Comparison of ENCODE assay signal across 8 mouse cellular contexts in genomic region chr19:60791164-60791563, GRCm38 (mm10). TPM values are rescaled to one million over a fixed set of nuclear protein-coding genes. Genes with fewer than 3 reads are reported as not detected.
DNase-seq lines count a peak whose midpoint lies in the region; ATAC-seq and TF ChIP-seq lines count a peak whose summit lies in the region.

No protein-coding gene starts in this region.

- peak overlapping the region; percentile 99 for H3K9ac ChIP-seq in limb, embryonic 12.5 days (replicated peaks)
- peak overlapping the region; percentile 99 for H3K9ac ChIP-seq in stomach, embryonic 14.5 days (replicated peaks; ENCODE audit: low read depth, low read length)

- no peak for TF ChIP-seq POLR2A in spleen, adult 2 months (IDR thresholded peaks at IDR 0.05; ENCODE audit: low read depth, low read length)

- no peaks in the 10 kb centered on the region for H3K9me3 ChIP-seq in limb, embryonic 12.5 days
- H3K9me3 ChIP-seq in stomach, embryonic 14.5 days (ENCODE audit: control insufficient read depth, low read depth, low read length), result no peaks in the 10 kb centered on the region

- peak overlapping the region; percentile 71 for H3K4me2 ChIP-seq in limb, embryonic 12.5 days
- H3K4me2 ChIP-seq in stomach, embryonic 14.5 days (replicated peaks; ENCODE audit: low read depth, low read length), result peak overlapping the region; percentile 82

- no peaks in the 10 kb centered on the region for H3K36me3 ChIP-seq in spleen, adult 2 months (ENCODE audit: control insufficient read depth, insufficient read depth, low read length)
- H3K36me3 ChIP-seq in limb, embryonic 12.5 days, result no peaks in the 10 kb centered on the region
- H3K36me3 ChIP-seq in stomach, embryonic 14.5 days (ENCODE audit: control insufficient read depth, insufficient read depth, low read length), result no peaks in the 10 kb centered on the region

- H3K4me1 ChIP-seq in spleen, adult 2 months (ENCODE audit: control insufficient read depth, insufficient read depth, insufficient read length), result peaks cover 5% of the 10 kb centered on the region; the same call in 1 of the 2 replicates
- H3K4me1 ChIP-seq in limb, embryonic 12.5 days (replicated peaks), result peaks cover 16% of the 10 kb centered on the region
- peaks cover 6% of the 10 kb centered on the region for H3K4me1 ChIP-seq in stomach, embryonic 14.5 days (ENCODE audit: control insufficient read depth, insufficient read depth, low read length)

- no peak; the same call in 1 of the 2 replicates for ATAC-seq in limb, embryonic 12.5 days (ENCODE audit: insufficient number of reproducible peaks, insufficient read depth, low FRiP score, low TSS enrichment, low read depth)
- ATAC-seq in stomach, embryonic 14.5 days (ENCODE audit: insufficient number of reproducible peaks, insufficient read depth, low FRiP score, low read depth), result no peak

- 13% methylated on average over 9 of the region's 9 CpGs for WGBS in spleen, adult 2 months
- 20% methylated on average over 9 of the region's 9 CpGs for WGBS in limb, embryonic 12.5 days
- 17% methylated on average over 9 of the region's 9 CpGs for WGBS in stomach, embryonic 14.5 days

- no peak for TF ChIP-seq CTCF in spleen, adult 2 months (IDR thresholded peaks at IDR 0.05; ENCODE audit: extremely low read depth, insufficient read depth, insufficient read length, insufficient replicate concordance)

- H3K4me3 ChIP-seq in spleen, adult 2 months (ENCODE audit: extremely low read depth, insufficient read depth, insufficient read length), result peak overlapping the region; percentile 69
- H3K4me3 ChIP-seq in limb, embryonic 12.5 days (replicated peaks), result peak overlapping the region; percentile 99
- peak overlapping the region; percentile 100 for H3K4me3 ChIP-seq in stomach, embryonic 14.5 days (ENCODE audit: low read depth, low read length)

- DNase-seq in cerebellum, postnatal 25 days, result peak; percentile 8 to 11
- DNase-seq in cerebellum, postnatal 4 days (ENCODE audit: low spot score in 2 of 2), result no peak
- no peak for DNase-seq in spleen, adult 2 months (ENCODE audit: low read depth in 1 of 2, low spot score in 2 of 2)
- DNase-seq in spleen, adult 18-20 months, result no peak
- DNase-seq in frontal cortex, postnatal 10 days (ENCODE audit: low spot score in 2 of 2), result no peak
- DNase-seq in adrenal gland, adult 8-10 months, result no peak

- H3K27ac ChIP-seq in spleen, adult 2 months (ENCODE audit: insufficient read depth, low read length), result peak overlapping the region; percentile 93; the same call in 1 of the 2 replicates
- H3K27ac ChIP-seq in limb, embryonic 12.5 days, result peak overlapping the region; percentile 98
- H3K27ac ChIP-seq in stomach, embryonic 14.5 days (ENCODE audit: low read length), result peak overlapping the region; percentile 98

- no peaks in the 10 kb centered on the region for H3K27me3 ChIP-seq in spleen, adult 2 months (ENCODE audit: control insufficient read depth, insufficient read depth, low read length)
- H3K27me3 ChIP-seq in limb, embryonic 12.5 days, result no peaks in the 10 kb centered on the region
- H3K27me3 ChIP-seq in stomach, embryonic 14.5 days (ENCODE audit: control insufficient read depth, insufficient read depth, low read length), result no peaks in the 10 kb centered on the region

RNA-seq across cellular contexts. Expression of gene Eif3a, which starts 0.7 kb away (rescaled TPM):
- 17.3 and 18.3 TPM in 2 replicates for polyA plus RNA-seq in spleen, adult 2 months (2012; rRNA removed)
- polyA plus RNA-seq in limb, embryonic 12.5 days (2016; fragmentation: Nextera tagmentation; extraction: Ambion mirVana), result 143 and 157 TPM in 2 replicates
- 186 and 189 TPM in 2 replicates for polyA plus RNA-seq in stomach, embryonic 14.5 days (2014; fragmentation: Nextera tagmentation; extraction: Ambion mirVana)
- 100 to 1,000 TPM; 131 to 179 (median 152) TPM for total RNA-seq in adrenal gland, adult 8-10 months (2022)

RNA-seq across cellular contexts. Expression of gene Fam45a, which starts 20.2 kb away (rescaled TPM):
- 3.8 and 4.7 TPM in 2 replicates for polyA plus RNA-seq in spleen, adult 2 months (2012; rRNA removed)
- 31.4 and 34.2 TPM in 2 replicates for polyA plus RNA-seq in limb, embryonic 12.5 days (2016; fragmentation: Nextera tagmentation; extraction: Ambion mirVana)
- polyA plus RNA-seq in stomach, embryonic 14.5 days (2014; fragmentation: Nextera tagmentation; extraction: Ambion mirVana), result 37.2 and 41.2 TPM in 2 replicates
- total RNA-seq in adrenal gland, adult 8-10 months (2022), result 10 to 100 TPM; 37.1 to 45.6 (median 40.2) TPM

RNA-seq across cellular contexts. Expression of gene Nanos1, which starts 35.4 kb away (rescaled TPM):
- polyA plus RNA-seq in spleen, adult 2 months (2012; rRNA removed), result 1.3 and 2.4 TPM in 2 replicates
- 1.9 and 2.4 TPM in 2 replicates for polyA plus RNA-seq in limb, embryonic 12.5 days (2016; fragmentation: Nextera tagmentation; extraction: Ambion mirVana)
- polyA plus RNA-seq in stomach, embryonic 14.5 days (2014; fragmentation: Nextera tagmentation; extraction: Ambion mirVana), result 1.5 and 1.8 TPM in 2 replicates
- under 1 TPM; 0.59 to 0.87 (median 0.79) TPM for total RNA-seq in adrenal gland, adult 8-10 months (2022)

Comparison
In these comparisons a context has a peak if more than half of its experiments do, and no peak if none do; other contexts are left out.
1. DNase-seq: peak in cerebellum, postnatal 25 days (2 of 2); none in cerebellum, postnatal 4 days (0 of 2), spleen, adult 2 months (0 of 2), spleen, adult 18-20 months (0 of 2), frontal cortex, postnatal 10 days (0 of 2) and adrenal gland, adult 8-10 months (single experiment).
2. Peak in every context shown above with its lines, with median percentiles within 50 percentile points of each other: H3K27ac ChIP-seq and H3K4me3 ChIP-seq.